Mouse (Mus musculus) ES-Bruce4 (cell line): ENCODE results near the gene Slc26a9. TPM values are rescaled to one million over a fixed set of nuclear protein-coding genes. Genes with fewer than 3 reads are reported as not detected.

Experiments
- H3K27ac ChIP-seq: 2 replicates; pipeline ENCODE4 v1.5.1; 2012; ENCODE audit warnings: low read length, inconsistent platforms; ENCODE audit not compliant: insufficient read depth
- H3K27me3 ChIP-seq: 2 replicates; pipeline ENCODE4 v1.6.1; 2012; ENCODE audit warnings: mild to moderate bottlenecking, low read length, inconsistent platforms; ENCODE audit not compliant: control insufficient read depth, poor library complexity, insufficient read depth, severe bottlenecking
- H3K36me3 ChIP-seq: 2 replicates; pipeline ENCODE4 v1.6.1; 2012; ENCODE audit warnings: inconsistent platforms, mild to moderate bottlenecking, low read length, moderate library complexity; ENCODE audit not compliant: control insufficient read depth, poor library complexity, insufficient read depth, severe bottlenecking
- H3K4me1 ChIP-seq: one replicate; pipeline ENCODE4 v1.8.1; 2011; ENCODE audit warnings: low read length; ENCODE audit not compliant: control insufficient read depth, insufficient read depth
- H3K4me3 ChIP-seq: 2 replicates; pipeline ENCODE4 v1.5.1; 2011; ENCODE audit warnings: low read depth, mild to moderate bottlenecking, low read length
- H3K9ac ChIP-seq: 2 replicates; pipeline ENCODE4 v1.6.1; 2012; ENCODE audit warnings: low read depth, mild to moderate bottlenecking, inconsistent platforms; ENCODE audit not compliant: poor library complexity, severe bottlenecking
- H3K9me3 ChIP-seq: replicated peaks from 2 replicates; pipeline ENCODE4 v1.6.1; 2012; ENCODE audit warnings: mild to moderate bottlenecking, low read length, inconsistent platforms; ENCODE audit not compliant: control insufficient read depth, poor library complexity, insufficient read depth, severe bottlenecking
- CTCF ChIP-seq: IDR thresholded peaks from one replicate; pipeline ENCODE4 v1.8.1; 2011; ENCODE audit warnings: low read depth, low read length
- EP300 ChIP-seq: IDR thresholded peaks from 2 replicates; pipeline ENCODE4 v1.6.1; 2011; ENCODE audit warnings: low read depth, low read length; ENCODE audit not compliant: insufficient read depth
- POLR2A ChIP-seq: IDR thresholded peaks from one replicate; pipeline ENCODE4 v1.8.1; 2011; ENCODE audit warnings: low read length; ENCODE audit not compliant: insufficient read depth
- polyA plus RNA-seq: library from polyadenylated mRNA; stranded (reverse); fragments of >200 nt; gene quantifications from 2 replicates; pipeline ENCODE4 v1.2.4, GENCODE M21; 2011; ENCODE audit warnings: low read depth; ENCODE audit not compliant: missing spikeins, insufficient read depth, insufficient read length

Slc26a9 gene
- not detected in 2 replicates for polyA plus RNA-seq

DNA sequence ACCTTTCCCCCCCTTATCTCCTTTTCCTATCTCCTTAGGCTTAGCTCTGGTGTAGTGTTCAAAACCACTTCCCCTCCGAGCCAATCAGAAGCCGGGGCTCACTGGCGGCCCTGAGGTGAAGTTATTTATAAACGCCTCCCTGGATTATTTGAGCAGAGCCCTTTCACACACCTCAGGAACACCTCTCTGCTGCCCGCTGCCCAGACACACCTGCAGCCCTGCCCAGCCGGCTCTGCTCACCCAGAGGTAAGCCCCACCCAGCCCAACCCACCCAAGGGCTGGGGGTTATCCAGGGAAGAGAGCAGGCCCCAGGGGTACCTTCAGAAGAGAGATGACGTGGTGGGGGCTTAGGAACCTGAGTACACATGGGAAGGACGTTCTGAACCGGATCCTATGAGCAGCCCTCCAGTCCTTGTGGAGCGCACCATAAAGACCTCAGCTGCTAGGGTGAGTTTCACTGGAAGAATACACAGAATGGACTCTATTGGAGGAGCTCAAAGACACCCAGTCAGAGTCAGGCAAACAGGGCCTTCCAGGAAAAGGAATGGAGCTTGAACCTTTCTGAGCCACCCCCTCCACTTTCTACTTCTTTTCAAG, at the start of gene Slc26a9:
Slc26a9 (plus strand) TSS at position 155 of the 597 bp plus-strand sequence.
- H3K36me3 ChIP-seq = no peaks in the 10 kb centered on the region
- TF ChIP-seq EP300 (no peak), POLR2A (no peak), CTCF (no peak)
- no peak within 1 kb of the TSS for H3K4me3 ChIP-seq
- H3K27ac ChIP-seq = no peak within 1 kb of the TSS
- no peak within 1 kb of the TSS for H3K9ac ChIP-seq
- H3K27me3 ChIP-seq = no peaks in the 10 kb centered on the region
- H3K4me1 ChIP-seq = peaks cover 20% of the 10 kb centered on the region
- no peaks in the 10 kb centered on the region for H3K9me3 ChIP-seq

DNA sequence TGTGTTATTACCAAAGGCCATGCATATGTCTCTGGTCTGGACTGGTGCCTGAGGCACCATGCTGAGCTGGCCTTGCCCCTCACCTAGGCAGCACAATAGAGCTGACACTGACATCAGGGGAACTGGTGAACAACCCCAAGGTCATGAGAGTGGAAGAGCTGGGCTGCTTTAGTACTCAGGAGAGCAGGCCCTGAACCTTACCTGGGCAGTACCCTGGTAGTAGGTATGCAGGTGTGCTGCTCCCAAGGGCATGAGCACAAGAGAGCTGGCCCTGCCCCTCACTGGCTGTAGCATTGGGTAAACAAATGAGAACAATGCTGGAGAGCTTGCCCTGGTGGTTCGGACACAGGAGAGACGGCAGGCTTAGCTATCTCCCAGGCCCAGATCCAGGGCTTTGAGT, 48.5 kb upstream of the Slc26a9 start:
- H3K27me3 ChIP-seq = no peaks in the 10 kb centered on the region
- H3K36me3 ChIP-seq = no peaks in the 10 kb centered on the region
- TF ChIP-seq POLR2A (no peak), EP300 (no peak), CTCF (no peak)
- no peaks in the 10 kb centered on the region for H3K4me1 ChIP-seq
- H3K27ac ChIP-seq = no peak overlapping the region
- no peak overlapping the region for H3K4me3 ChIP-seq
- H3K9ac ChIP-seq = no peak overlapping the region
- H3K9me3 ChIP-seq = no peaks in the 10 kb centered on the region

DNA sequence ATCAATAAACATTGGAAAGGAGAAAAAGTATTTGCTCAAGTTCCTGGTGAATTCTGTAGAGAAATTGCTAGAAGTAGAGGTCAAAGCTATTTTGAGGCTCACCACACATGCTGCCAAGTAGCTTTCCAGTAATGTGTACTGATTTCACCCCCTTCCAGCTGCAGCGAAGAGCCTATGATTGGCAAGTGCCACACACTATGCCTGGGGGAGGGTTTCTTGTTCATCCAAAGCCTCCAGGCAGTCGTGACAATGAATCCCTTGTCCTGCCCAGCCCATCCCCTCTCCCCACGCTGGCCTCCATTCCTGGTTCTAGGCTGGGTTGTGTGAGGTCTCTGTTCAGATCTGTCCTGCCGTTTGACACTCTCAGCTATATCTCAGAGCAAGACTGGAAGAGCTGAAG, 47.5 kb upstream of the Slc26a9 start:
- Histone ChIP-seq H3K27ac (no peak overlapping the region), H3K4me1 (no peaks in the 10 kb centered on the region), H3K9me3 (no peaks in the 10 kb centered on the region), H3K9ac (no peak overlapping the region), H3K27me3 (no peaks in the 10 kb centered on the region), H3K36me3 (no peaks in the 10 kb centered on the region), H3K4me3 (no peak overlapping the region)
- no peak for TF ChIP-seq CTCF
- TF ChIP-seq EP300 = no peak
- no peak for TF ChIP-seq POLR2A

DNA sequence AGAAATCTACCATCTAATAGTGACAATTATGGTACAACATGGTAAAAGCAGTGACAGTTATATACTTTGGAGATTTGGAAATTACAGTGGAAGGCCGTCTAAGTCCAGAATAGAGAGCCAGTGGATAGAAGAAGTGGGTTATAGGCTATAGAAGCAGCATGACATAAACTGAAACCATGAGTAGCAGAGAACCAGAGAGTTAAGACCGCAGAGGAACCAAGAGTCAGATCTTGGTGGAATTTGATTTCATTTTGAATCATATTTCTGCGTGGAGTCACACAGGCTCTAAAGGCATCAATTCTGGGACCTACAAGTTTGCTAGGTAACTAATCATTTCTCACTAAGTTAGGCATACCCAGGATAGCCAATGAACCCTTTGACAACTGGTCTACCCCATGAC, 45.1 kb upstream of the Slc26a9 start:
- Histone ChIP-seq H3K9ac (no peak overlapping the region), H3K27me3 (no peaks in the 10 kb centered on the region), H3K36me3 (no peaks in the 10 kb centered on the region), H3K4me1 (no peaks in the 10 kb centered on the region), H3K4me3 (no peak overlapping the region), H3K27ac (no peak overlapping the region), H3K9me3 (no peaks in the 10 kb centered on the region)
- no peak for TF ChIP-seq POLR2A
- no peak for TF ChIP-seq EP300
- no peak for TF ChIP-seq CTCF

DNA sequence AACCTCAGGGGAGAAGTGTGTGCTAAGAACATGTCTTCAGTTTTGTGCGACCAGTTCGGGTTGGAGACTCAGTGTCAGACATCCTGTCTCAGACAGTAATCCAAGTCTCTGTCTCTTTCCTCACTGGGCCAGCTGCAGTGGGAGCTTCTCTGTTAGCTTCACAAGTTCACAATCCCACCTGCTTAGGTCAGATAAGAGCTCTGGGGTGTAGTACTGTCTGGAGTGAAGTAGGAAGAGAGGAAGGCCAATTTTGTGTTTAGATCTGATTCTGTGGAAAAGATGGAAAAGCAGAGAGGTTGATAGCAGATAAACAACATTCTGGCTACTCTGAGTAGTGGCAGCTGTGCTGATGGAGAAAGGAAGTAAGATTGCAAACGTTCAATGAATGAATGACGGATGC, 44.2 kb upstream of the Slc26a9 start:
- Histone ChIP-seq H3K27me3 (no peaks in the 10 kb centered on the region), H3K9me3 (no peaks in the 10 kb centered on the region), H3K27ac (no peak overlapping the region), H3K36me3 (no peaks in the 10 kb centered on the region), H3K9ac (no peak overlapping the region), H3K4me3 (no peak overlapping the region), H3K4me1 (no peaks in the 10 kb centered on the region)
- TF ChIP-seq EP300 (no peak), CTCF (no peak), POLR2A (no peak)

GRCm38 (mm10) chr1:131700447-131700846, 43.4 kb upstream of the Slc26a9 start:
- TF ChIP-seq EP300 (no peak), CTCF (no peak), POLR2A (no peak)
- no peaks in the 10 kb centered on the region for H3K9me3 ChIP-seq
- H3K9ac ChIP-seq = no peak overlapping the region
- no peak overlapping the region for H3K4me3 ChIP-seq
- H3K4me1 ChIP-seq = no peaks in the 10 kb centered on the region
- no peaks in the 10 kb centered on the region for H3K36me3 ChIP-seq
- no peaks in the 10 kb centered on the region for H3K27me3 ChIP-seq
- no peak overlapping the region for H3K27ac ChIP-seq
